Mouse (Mus musculus): ENCODE data around the gene Prm2.
"Not testable (repeated sequence)": the region's sequence is repeated elsewhere in the genome, so short reads cannot be mapped to it uniquely, and the experiment has no call there.

Gene Prm2

GRCm38 (mm10) chr16:10813726-10814125 is 17.8 kb upstream of the Prm2 start:
- in situ Hi-C loops (cut with MboI, MseI), result no loop called here

GRCm38 (mm10) chr16:10812865-10813371 is 17.0 kb upstream of the Prm2 start, which contains the start of gene Gm11172:
Gm11172 (plus strand) TSS chr16:10812915.
- in situ Hi-C loops (cut with MboI, MseI), result no loop called here

- in situ Hi-C loops (cut with MboI, MseI), result no loop called here
Observed at GRCm38 (mm10) chr16:10810376-10810775, 14.4 kb upstream of the Prm2 start.

GRCm38 (mm10) chr16:10805789-10806527 is 10.0 kb upstream of the Prm2 start, which contains the start of gene Prm1:
Prm1 (minus strand) TSS chr16:10805839.
- in situ Hi-C loops (cut with MboI, MseI), result no loop called here

- in situ Hi-C loops (cut with MboI, MseI), result not testable (repeated sequence)
Observed at GRCm38 (mm10) chr16:10802420-10802819, 6.5 kb upstream of the Prm2 start.

- in situ Hi-C loops (cut with MboI, MseI), result loop anchor here (5.0 kb wide), 1 partner anchor 77 kb away; no protein-coding TSS in a partner anchor
Observed at GRCm38 (mm10) chr16:10790702-10791101, 5.2 kb downstream of the Prm2 start, which contains the start of gene Prm3. Prm3 (minus strand) TSS chr16:10790914.

GRCm38 (mm10) chr16:10788866-10789265 is 7.1 kb downstream of the Prm2 start:
- in situ Hi-C loops (cut with MboI, MseI), result loop anchor here (5.0 to 10.0 kb wide), 2 partner anchors 46 to 222 kb away; partner anchors contain the start of gene Rmi2

GRCm38 (mm10) chr16:10788271-10788670 is 7.7 kb downstream of the Prm2 start, which contains the start of gene Tnp2:
Tnp2 (minus strand) TSS chr16:10788660.
- in situ Hi-C loops (cut with MboI, MseI), result loop anchor here (5.0 to 10.0 kb wide), 2 partner anchors 47 to 221 kb away; partner anchors contain the start of gene Rmi2

- in situ Hi-C loops (cut with MboI, MseI), result loop anchor here (5.0 to 10.0 kb wide), 2 partner anchors 47 to 220 kb away; partner anchors contain the start of gene Rmi2
Observed at GRCm38 (mm10) chr16:10787548-10788058, 8.3 kb downstream of the Prm2 start.

GRCm38 (mm10) chr16:10786782-10787547 is 9.0 kb downstream of the Prm2 start:
- in situ Hi-C loops (cut with MboI, MseI), result loop anchor here (5.0 to 10.0 kb wide), 2 partner anchors 48 to 220 kb away; partner anchors contain the start of gene Rmi2

GRCm38 (mm10) chr16:10786288-10786687 is 9.6 kb downstream of the Prm2 start:
- in situ Hi-C loops (cut with MboI, MseI), result loop anchor here (5.0 to 10.0 kb wide), 2 partner anchors 49 to 219 kb away; partner anchors contain the start of gene Rmi2

- in situ Hi-C loops (cut with MboI, MseI), result loop anchor here (5.0 to 10.0 kb wide), 2 partner anchors 49 to 218 kb away; partner anchors contain the start of gene Rmi2
Observed at GRCm38 (mm10) chr16:10785371-10786231, 10.3 kb downstream of the Prm2 start, which contains the start of gene Socs1. Socs1 (minus strand) TSS chr16:10785536.

- in situ Hi-C loops (cut with MboI, MseI), result loop anchor here (5.0 to 10.0 kb wide), 2 partner anchors 50 to 218 kb away; partner anchors contain the start of gene Rmi2
Observed at GRCm38 (mm10) chr16:10784793-10785370, 11.1 kb downstream of the Prm2 start.

GRCm38 (mm10) chr16:10783883-10784792 is 11.8 kb downstream of the Prm2 start:
- in situ Hi-C loops (cut with MboI, MseI), result loop anchor here (10.0 kb wide), 1 partner anchor 51 kb away; the partner anchor contains the start of gene Rmi2

- in situ Hi-C loops (cut with MboI, MseI), result loop anchor here (10.0 kb wide), 1 partner anchor 51 kb away; the partner anchor contains the start of gene Rmi2
Observed at GRCm38 (mm10) chr16:10783451-10783850, 12.5 kb downstream of the Prm2 start.

- in situ Hi-C loops (cut with MboI, MseI), result loop anchor here (10.0 kb wide), 1 partner anchor 52 kb away; the partner anchor contains the start of gene Rmi2
Observed at GRCm38 (mm10) chr16:10783152-10783434, 12.8 kb downstream of the Prm2 start.

GRCm38 (mm10) chr16:10782377-10783151 is 13.4 kb downstream of the Prm2 start:
- in situ Hi-C loops (cut with MboI, MseI), result loop anchor here (10.0 kb wide), 1 partner anchor 52 kb away; the partner anchor contains the start of gene Rmi2

- in situ Hi-C loops (cut with MboI, MseI), result loop anchor here (10.0 kb wide), 1 partner anchor 53 kb away; the partner anchor contains the start of gene Rmi2
Observed at GRCm38 (mm10) chr16:10781862-10782371, 14.0 kb downstream of the Prm2 start.

All from regulatory T cell (primary cell).